Mouse (Mus musculus): ENCODE measurements at regions not wholly inside any gene's neighbourhood (a gene's known extent, or its start where the extent isn't known, plus 50 kb on each side); places are given as distances from the start of the nearest gene placed in this dataset.

DNA sequence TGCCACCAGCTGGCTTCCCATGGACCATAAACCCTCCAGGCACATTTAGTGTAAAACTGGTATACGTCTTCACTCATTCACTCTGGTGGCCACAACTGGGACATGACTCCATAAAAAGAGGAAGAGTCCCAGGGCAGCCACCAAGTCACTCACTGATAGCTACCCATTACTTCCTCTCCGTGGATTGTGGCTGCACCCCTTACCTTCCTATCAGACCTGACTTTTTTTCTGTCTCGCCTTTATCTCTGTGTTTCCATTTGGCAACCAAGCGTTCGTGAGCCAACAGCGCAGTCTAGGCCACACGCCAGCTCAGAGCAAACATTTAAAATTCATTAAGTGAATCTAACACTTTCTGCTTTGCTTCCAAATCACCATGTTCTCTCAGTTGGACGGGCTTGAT, 53.9 kb upstream of the Slc44a1 start:
- DNase-seq (ENCODE audit: low read depth, low spot score) = no peak

DNA sequence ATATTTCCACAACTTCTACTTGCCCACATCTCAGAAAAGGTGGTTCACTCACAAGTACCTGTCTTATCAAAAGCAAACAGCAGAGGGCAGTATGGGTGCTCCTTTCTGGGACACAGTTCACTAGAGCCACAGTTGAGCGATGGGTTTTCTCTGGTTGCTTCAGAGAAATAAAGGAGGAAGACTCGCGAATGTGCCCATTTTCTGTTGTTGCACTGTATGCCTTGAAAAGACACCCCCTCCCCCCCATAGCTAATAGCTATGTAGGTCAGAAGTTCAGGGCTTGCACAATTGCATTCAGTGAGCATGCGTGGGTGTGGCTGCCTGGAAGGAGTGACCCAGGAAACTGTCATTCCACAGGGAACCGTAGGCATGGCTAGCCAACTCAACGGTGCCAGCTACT, 55.5 kb upstream of the Slc44a1 start:
- peak; percentile 80 for DNase-seq (ENCODE audit: low read depth, low spot score)

- no peak for DNase-seq (ENCODE audit: low read depth, low spot score)
These were observed 56.1 kb upstream of the Slc44a1 start for GRCm38 (mm10) chr4:53384104-53384503.

GRCm38 (mm10) chr4:53382012-53382411, 58.2 kb upstream of the Slc44a1 start:
- no peak for DNase-seq (ENCODE audit: low read depth, low spot score)

DNA sequence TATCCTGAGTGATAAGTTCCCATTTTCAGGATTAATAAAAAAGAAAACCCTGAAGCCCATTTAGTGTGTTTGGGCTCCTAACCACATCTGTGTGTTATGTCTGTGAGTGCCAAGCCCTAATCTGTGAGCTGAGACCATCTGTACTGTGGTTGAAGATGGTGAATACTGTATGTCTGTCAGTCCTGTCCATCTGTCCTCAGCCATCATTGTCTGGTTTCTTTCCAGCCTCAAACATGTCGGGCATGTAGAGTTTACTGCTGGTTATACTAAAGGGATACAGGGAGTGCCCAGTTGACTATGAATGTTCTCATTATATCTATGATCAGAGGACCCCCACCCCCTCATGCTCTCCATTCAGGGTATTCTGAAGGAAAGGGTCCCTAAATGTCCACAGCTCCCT, 60.4 kb upstream of the Slc44a1 start:
- no peak for DNase-seq (ENCODE audit: low read depth, low spot score)

GRCm38 (mm10) chr4:53376995-53377394, 63.2 kb upstream of the Slc44a1 start:
- DNase-seq (ENCODE audit: low read depth, low spot score) = no peak

DNA sequence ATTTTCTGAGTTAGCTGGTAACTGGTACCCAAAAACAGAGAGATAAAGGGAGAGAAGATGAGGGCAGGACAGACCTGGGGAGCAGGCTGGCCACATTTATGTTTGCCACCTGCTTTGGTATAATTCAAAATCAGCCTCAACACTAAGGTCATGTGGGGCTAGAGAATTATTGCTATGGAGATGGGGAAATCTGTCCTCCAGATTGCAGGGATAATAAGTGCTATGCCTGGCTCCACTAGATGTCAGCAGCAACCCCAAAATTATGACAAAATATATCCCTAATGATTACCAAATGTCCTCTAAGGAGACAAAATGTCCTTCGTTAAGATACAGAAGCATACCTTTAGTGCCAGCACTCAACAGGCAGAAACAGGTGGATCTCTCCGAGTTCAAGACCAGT, 83.8 kb upstream of the Slc44a1 start:
- DNase-seq (ENCODE audit: low read depth, low spot score) = no peak

GRCm38 (mm10) chr4:53354961-53355360, 85.3 kb upstream of the Slc44a1 start:
- no peak for DNase-seq (ENCODE audit: low read depth, low spot score)

DNA sequence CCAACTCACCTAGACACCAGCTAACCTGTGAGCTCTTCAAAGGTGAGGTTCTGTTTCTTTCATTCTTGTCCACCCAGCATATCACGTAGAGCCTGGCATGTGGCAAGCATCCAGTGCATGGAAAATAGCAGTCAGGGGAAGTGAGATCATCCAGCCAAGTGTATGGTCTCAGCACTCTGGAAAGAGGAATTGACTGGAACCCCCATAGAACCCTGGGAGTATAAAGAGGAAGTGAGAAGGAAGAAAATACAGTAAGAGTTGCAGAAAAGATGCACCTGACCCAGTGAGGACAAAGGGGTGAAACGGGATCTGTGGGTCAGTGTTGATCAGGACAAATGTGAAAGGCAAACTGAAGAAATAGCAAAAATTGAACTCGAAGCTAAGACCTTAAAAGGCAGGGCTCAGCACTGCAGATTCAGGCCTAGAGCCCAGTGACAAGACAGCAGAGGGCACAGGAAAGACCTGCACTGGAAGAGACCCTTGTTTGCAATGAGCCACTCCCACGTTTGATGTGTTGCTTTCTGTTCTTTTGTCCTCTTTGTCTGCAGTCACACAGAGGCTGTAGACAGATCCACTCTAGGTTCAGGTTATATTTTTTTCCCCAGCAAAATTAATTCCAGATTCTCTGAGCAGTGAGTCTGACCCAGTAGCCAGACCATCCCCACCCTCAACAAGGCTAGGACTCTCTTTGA, 86.7 kb upstream of the Slc44a1 start:
- no peak for DNase-seq (ENCODE audit: low read depth, low spot score)

DNA sequence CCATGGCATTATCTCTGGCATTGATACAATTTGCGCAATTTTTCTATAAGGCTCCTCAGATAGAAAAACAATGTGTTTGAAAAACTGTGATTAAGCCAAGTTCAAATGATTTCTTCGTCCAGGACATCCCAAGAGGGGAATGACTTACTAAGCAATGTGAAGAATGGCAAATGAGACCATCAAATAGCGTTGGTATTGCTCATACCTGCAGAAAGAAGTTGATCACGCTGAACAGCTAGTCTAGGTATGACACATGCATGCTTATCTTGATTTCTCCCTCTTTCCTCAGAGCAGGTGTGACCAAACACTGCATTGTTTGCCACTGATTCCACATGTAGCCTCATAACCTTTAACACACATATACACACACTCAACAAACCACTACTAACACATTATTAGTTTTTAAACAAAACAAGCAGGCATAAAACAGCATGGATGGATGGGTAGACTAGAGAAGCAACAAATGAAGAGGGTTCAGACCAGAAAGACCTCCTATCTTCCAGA, 89.1 kb upstream of the Slc44a1 start:
- no peak for DNase-seq (ENCODE audit: low read depth, low spot score)

DNA sequence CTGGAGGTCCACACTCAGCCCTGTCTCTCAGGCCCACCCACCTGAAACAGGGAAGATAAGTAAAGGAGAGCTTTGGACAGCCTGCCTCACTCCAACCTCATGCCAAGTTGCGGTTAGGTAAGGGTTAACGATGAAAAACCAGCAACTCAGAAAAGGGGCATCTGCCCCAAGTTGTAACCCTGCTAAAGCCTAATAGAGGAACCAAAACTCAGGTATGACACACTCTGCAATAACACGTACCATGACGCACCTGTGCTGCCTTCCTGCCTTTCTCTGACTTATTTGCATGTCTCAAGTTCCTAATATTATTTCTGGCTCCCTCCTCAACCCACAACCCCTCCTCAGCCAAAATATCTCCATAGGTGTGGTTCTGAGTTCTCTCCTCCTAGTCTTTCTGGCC, 94.9 kb upstream of the Slc44a1 start:
- no peak for DNase-seq (ENCODE audit: low read depth, low spot score)

- no peak for DNase-seq (ENCODE audit: low read depth, low spot score)
These were observed 95.7 kb upstream of the Slc44a1 start for GRCm38 (mm10) chr4:53344546-53344945.

DNA sequence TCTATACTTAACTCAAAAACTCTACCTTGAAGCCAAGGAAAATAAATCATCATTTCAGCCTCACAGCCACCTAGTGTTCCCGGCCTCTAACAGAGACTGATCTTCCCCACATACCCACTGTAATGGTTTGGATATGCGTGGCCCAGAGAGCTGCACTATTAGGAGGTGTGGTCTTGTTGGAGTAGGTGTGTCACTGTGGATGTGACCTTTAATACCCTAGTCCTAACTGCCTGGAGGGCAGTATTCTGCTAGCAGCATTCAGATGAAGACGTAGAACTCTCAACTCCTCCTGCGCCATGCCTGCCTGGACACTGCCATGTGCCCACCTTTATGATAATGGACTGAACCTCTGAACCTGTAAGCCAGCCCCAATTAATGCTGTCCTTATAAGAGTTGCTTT, 99.0 kb upstream of the Slc44a1 start:
- no peak for DNase-seq (ENCODE audit: low read depth, low spot score)

DNA sequence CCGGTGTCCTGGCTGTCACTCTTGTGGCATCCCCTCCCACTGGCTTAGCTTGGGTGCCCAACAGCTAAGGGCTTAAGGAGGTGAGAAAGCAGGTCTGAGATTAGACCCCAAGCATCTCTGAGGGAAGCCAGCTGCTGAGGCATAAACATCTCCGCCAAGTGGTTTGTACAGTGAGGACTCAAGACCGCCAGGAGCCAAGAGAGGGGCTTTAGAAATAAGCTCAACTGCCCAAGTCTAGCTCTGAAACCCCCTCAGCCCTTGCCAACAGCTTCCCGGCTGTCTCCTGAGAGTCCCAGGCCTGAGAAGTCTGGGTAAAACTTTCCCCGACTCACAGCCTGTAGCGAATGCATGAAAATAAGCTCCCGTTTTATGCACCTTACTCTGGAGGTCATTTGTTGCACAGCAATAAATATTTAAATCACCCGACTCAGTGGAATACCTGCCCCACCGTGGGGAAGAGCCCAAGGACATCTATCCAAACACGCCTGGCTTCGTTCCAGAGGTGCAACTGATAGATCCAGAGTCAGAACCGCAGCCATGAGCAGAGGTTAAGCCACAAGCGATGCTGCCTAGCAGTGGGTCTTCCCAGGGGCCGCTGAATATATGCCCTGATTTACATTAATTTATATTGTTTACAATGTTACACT, 100.1 kb upstream of the Slc44a1 start:
- DNase-seq (ENCODE audit: low read depth, low spot score) = no peak

GRCm38 (mm10) chr4:53339125-53340020, 100.8 kb upstream of the Slc44a1 start:
- no peak for DNase-seq (ENCODE audit: low read depth, low spot score)

GRCm38 (mm10) chr4:53338479-53338878, 101.7 kb upstream of the Slc44a1 start:
- no peak for DNase-seq (ENCODE audit: low read depth, low spot score)

DNA sequence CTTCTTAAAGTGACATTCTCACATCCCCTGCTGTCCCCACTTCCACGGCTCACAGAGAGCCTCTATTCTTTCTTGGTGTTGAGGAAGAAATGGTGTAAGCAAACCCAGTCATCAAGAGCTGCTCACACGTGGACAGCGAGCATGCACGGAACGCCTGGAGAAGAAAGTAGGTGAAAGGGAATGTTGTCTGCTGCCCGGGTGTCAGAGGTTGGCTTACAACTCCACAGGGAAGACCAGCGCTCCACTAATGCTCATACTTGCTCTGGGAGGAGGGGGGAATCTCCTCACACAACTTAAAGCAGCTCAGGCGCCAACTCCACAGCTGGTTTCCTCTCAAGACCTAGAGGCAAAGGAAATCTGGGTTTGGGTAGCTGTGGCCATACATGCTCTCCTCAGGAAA, 102.4 kb upstream of the Slc44a1 start:
- no peak for DNase-seq (ENCODE audit: low read depth, low spot score)

GRCm38 (mm10) chr4:53327382-53328165, 112.6 kb upstream of the Slc44a1 start:
- no peak for DNase-seq (ENCODE audit: low read depth, low spot score)

- no peak for DNase-seq (ENCODE audit: low read depth, low spot score)
These were observed 116.4 kb upstream of the Slc44a1 start for GRCm38 (mm10) chr4:53323838-53324237.

GRCm38 (mm10) chr4:53323195-53323594, 117.0 kb upstream of the Slc44a1 start:
- DNase-seq (ENCODE audit: low read depth, low spot score) = no peak

GRCm38 (mm10) chr4:53322484-53322883, 117.7 kb upstream of the Slc44a1 start:
- DNase-seq (ENCODE audit: low read depth, low spot score) = no peak
